Mouse (Mus musculus) adrenal gland, postnatal 14 days (tissue): ENCODE data around the gene Pqlc2. TPM values are rescaled to one million over a fixed set of nuclear protein-coding genes. Genes with fewer than 3 reads are reported as not detected.
A peak's percentile ranks its signal among the peaks of the same experiment; 100 is the strongest.

Experiments
- DNase-seq: peaks from one replicate; pipeline ENCODE4 v3.0.0; 2021; ENCODE audit warnings: mixed read lengths
- microRNA-seq, 2 experiments: library from miRNA; unstranded; fragments of <30 nt; microRNA quantifications; one replicate each; pipeline ENCODE4 v1.2.0; 2021
- total RNA-seq: library from RNA; stranded (reverse); gene quantifications from 2 replicates; pipeline ENCODE4 v1.2.3, GENCODE M21; 2021

Gene Pqlc2
- total RNA-seq, 1 experiment from 2014 or later: 10.0 TPM

GRCm38 (mm10) chr4:139265783-139266499 lies 44.6 kb downstream of the Pqlc2 start:
- no peak for DNase-seq

DNA sequence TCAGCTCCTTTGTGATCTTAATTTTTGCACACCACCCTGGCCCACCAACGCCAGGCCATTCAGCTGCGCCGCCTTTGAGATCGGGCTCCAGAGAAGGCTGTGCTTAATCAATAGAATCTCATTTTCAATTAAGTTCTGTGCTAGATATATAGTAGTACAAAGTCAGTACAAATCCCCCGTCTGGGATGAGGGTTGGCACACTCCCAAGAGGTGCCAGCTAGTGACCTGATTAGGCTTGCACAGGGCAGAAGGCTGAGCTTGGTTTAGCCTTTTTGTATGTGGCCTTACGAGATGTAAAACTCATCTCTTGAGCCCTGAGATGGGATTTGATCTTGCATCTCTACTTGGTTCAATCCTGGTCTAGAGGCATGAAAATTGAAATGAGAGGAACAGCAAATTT lies 47.5 kb downstream of the Pqlc2 start:
- DNase-seq: no peak

DNA sequence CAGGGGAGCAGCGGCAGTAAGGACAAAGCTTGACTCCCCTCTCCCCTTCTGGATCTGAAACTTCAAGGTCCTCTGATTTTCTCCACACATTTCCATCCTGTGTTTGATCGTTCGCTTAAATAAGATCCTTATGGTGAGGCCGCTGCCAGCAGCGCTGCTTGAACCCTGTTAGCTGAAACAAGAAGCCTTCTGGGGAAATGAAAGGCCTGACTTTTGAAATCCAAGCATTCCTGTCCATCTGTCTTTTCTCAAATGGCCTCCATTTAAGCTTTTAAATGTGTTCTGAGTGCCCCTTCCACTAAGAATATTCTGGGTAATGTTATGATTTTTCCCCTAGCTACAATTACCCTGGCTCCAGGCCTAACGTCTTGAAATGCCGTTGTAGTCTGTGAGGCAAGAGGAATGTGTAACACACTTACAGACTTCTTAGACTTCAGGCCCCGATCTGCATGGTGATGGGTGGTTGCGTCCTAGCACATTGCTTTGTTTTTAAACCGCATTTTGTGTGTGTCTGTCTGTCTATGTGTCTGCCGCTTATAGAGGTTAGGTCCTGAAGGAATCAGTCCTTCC lies 51.1 kb downstream of the Pqlc2 start:
- no peak for DNase-seq

GRCm38 (mm10) chr4:139258621-139259301 lies 51.7 kb downstream of the Pqlc2 start:
- no peak for DNase-seq

DNA sequence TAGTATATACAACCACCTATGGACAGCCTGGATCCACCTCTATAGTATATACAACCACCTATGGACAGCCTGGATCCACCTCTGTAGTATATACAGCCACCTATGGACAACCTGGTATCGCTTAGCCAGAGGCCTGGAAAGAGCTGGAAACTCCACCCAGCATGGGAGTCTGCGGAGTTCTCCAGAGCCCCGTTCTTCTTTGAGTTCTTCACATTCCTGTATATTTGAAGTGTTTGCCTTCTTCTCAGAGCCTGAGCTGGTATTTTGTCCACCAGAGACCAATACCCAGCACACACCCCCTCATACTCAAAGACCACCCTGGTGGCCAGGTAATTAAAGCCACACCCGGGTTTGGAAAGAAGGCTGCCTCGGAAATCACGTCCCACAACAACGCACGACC lies 53.8 kb downstream of the Pqlc2 start:
- no peak for DNase-seq

GRCm38 (mm10) chr4:139256146-139256545 lies 54.4 kb downstream of the Pqlc2 start:
- DNase-seq: no peak

DNA sequence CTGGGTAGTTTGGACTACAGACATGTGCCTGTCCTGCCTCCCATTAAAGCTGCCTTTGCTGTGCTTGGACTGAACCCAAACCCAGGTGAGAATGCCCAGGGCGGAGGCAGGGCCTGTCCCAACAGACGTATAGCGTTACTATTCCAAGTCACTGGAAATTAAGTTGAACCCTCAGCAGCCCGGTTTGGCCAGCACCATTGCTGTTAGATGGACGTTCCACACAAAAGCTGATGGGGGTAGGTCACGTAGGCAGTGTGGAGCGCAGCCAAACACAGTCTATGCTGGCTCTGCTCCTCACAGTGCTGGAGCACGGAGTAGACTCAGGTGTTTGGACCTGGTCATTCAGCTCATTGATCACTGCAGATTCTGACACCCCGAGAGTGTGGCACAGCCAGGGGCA lies 57.3 kb downstream of the Pqlc2 start:
- no peak for DNase-seq

DNA sequence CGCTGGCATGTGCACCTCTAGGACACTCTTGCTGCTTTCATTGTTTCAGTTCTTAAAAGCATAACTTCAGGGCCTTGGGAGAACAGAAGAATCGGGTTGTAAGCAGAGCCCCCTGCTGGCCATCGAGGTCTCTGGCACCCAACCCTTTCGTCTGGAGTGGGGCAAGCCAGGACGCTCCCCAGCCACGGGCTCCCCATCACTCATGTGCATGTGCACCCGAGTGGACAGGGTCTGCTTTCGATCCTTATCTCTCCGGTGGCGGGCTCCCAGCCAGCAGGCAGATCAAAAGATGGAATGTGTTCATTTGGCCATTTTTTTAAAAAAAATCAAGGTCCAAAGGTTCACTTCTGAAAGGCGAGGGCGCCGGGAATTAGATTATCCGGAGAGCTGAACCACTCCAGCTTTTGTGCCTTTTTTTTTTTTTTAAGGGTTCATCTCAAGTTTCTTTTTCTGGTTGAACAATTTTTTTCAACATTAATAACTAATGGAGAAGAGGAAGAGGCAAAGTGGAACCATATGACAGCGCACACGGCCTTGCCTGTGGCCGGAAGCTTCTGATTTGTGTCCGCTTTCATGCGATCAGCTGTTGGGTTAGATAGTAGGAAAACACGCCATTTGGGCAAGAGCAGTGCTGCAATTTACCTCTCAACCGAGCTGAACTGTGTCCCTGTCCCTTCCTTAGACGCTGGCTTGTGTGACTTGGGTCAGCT lies 58.3 kb downstream of the Pqlc2 start:
- peak; percentile 94 for DNase-seq

DNA sequence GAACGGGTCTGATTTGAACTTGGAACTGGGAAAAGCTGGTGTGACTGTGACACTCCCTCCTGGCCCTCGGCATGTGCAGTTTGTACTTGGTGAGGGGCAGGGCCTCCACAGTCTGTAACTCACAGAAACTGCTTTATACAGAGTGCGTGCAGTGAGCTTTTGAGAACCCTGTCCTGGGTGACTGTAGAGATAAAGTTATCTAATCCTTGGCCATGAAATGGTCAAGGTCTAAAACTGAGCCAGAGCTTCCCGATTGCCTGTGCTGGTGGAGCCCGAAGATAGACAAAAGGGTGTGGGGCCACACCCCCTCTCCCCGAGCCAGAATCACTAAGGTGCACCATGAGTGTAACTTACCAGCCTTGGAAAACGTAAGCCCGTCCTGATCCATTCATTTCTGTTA lies 59.6 kb downstream of the Pqlc2 start:
- DNase-seq: peak; percentile 70

DNA sequence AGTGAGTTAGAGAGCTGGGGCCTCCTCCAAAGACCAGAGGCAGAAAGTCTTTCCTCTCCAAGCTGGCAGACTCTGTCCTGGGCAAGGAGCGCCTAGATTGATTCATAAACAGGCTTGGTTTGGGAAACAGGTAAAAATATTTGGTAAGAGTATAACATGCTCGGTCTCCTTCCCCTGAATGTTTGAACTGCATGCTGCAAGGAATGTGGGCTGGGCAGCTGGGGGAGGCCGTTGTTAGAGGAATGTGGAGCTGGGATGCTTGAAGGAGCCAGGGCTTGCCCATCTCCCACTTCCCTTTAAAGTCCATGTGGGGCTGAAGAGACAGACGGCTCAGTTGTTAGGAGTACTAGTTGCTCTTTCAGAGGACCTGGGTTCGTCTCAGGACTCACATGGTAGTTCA lies 60.5 kb downstream of the Pqlc2 start:
- DNase-seq: no peak

DNA sequence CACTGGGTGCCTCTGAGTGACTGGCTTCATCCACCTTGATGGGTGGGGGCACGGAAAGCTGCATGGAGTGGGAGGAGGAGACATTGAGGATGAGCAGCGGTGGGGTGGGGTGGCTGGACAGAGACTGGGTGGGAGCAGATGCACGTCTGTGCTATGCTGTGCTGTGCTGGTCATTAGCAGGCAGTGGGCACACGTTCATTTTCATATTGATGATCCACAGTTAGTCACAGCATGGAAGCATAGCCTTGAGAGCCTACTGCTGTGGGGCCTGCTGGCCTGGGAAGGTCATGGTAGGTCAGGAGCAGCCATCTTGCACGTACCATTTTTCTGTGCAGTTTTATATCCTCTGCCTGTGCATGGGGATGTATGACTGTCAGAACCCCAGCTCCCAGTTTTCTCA lies 61.8 kb downstream of the Pqlc2 start:
- DNase-seq: peak; percentile 17

DNA sequence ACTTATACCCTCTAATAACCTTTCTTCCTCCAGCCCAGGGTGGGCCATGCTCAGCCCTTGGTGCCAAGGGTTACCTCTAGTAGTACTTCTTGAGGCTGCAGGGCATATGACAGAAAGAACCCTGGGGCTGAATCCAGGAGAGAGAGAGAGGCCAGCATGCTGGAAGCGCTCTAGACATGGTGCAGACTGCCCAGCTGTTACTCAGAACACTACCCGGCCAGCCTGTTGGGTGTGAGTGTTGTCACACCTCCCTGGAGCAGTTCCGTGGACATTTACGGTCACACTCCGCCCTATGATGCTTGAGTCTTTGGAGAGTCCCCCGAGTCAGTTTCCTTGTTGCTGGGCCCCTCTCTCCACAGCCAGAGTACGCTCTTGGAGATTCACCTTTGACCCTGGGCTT lies 62.5 kb downstream of the Pqlc2 start:
- DNase-seq: no peak

DNA sequence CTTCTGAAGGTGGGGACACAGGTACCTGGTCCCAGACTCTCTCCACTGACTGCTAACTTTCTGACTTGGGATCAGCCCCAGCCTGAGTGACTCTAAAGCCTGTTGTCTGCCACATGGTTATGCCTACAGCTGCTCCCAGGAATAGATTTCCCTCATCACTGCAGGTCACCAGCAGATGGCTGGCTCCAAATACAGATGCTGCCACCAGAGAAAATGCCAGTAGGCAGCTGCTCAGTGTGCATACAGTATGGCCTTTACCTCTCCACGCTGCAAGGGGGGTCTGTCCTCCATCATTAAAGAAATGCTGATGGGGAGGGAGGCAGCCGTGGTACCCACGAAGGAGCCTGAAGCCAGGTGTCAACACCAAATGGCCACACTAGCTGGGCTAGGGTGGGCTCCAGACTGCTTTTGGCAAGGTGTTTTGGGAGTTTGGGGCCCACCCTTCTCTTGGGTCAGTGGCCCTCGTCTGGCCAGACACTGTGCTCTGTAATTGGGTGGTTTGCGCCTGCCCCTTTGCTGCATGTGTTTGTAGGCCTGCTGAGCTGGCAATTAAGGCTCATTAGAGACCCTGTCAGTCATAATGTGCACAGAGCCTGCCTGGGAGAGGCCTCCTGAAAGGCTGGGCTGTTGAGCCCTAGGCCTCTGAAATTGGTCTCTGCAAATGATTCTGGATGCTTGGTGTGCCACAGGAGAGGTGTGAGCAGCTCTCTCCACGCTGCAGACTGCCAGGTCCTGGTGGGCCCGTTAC lies 64.2 kb downstream of the Pqlc2 start:
- DNase-seq: no peak

DNA sequence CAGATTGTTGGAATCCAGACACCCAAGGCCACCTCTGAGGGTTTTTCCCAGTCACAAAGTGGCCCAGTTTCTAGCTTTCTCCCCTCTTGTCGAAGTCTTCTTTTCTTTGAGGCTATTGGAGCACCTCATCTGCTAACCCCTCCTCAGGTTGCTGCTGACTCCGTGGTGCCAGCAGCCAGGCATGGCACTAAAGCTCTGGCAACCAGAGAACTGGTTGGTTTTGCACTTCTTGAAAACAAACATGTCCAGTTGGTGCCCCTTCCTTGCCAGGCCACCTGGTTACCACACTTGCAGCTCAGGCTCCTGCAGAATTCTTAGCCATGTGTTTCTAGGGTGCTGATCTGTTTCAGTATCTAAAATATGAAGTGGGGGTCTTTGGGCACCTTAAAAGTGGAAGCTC lies 65.0 kb downstream of the Pqlc2 start:
- DNase-seq: no peak

DNA sequence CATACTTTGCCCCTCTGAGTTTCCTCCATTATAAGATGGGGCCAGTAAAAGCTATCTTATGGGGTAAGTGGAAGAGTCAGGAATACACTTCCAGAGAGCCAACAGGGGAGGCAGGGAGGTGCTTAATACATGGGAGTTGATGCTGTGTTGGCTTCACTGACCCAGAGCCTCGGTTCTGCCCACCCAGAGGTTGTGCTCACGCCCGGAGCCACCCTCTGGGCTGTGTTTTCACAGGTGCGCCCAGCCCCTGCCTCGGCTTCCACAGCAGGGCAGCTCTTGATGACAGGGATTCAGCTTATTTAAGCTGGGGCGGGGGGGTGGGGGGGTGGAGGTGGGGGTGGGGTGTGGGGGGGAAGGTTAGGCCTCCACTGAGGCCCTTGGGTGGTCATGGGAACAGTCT lies 65.7 kb downstream of the Pqlc2 start:
- no peak for DNase-seq

- no peak for DNase-seq
These were observed 66.3 kb downstream of the Pqlc2 start for GRCm38 (mm10) chr4:139244176-139244575.

Small RNA genes lying within 50 kb of the gene (microRNA-seq; reads per million reads assigned to microRNA genes)
- 0 reads per million in 2 experiments for gene Gm24245
- 0.76 to 1.7 reads per million in 2 experiments for gene Gm25732

Other genes with a start within 250 kb of the Pqlc2 start
- gene Htr6, start 235.1 kb downstream of the Pqlc2 start, total RNA-seq: 0.15 TPM in 1 of 2 replicates, not detected in the other
- 33.7 and 39.8 TPM in 2 replicates for gene Nbl1, start 217.7 kb downstream of the Pqlc2 start, total RNA-seq
- gene Minos1, start 179.6 kb downstream of the Pqlc2 start, total RNA-seq: 480 and 499 TPM in 2 replicates
- 316 and 319 TPM in 2 replicates for gene Capzb, start 117.8 kb downstream of the Pqlc2 start, total RNA-seq
- 61.0 and 62.5 TPM in 2 replicates for gene Akr7a5, start within 50 bp of the Pqlc2 start, total RNA-seq
- gene Mrto4, start 41.9 kb upstream of the Pqlc2 start, total RNA-seq: 55.0 and 64.9 TPM in 2 replicates
- gene Emc1, start 41.9 kb upstream of the Pqlc2 start, total RNA-seq: 41.2 and 43.1 TPM in 2 replicates
- 124 and 133 TPM in 2 replicates for gene Ubr4, start 41.9 kb upstream of the Pqlc2 start, total RNA-seq
- 14.8 and 15.5 TPM in 2 replicates for gene Iffo2, start 219.8 kb upstream of the Pqlc2 start, total RNA-seq